Mouse (Mus musculus) C2C12 (cell line): ENCODE results near the gene Tinf2. TPM values are rescaled to one million over a fixed set of nuclear protein-coding genes. Genes with fewer than 3 reads are reported as not detected.

Experiments used
- H3K27me3 ChIP-seq: one replicate; pipeline ENCODE4 v1.6.1; 2011; ENCODE audit not compliant: control insufficient read depth, insufficient read depth, insufficient read length
- H3K36me3 ChIP-seq: one replicate; pipeline ENCODE4 v1.6.1; 2011; ENCODE audit not compliant: control insufficient read depth, insufficient read depth
- H3K4me3 ChIP-seq: one replicate; pipeline ENCODE4 v1.5.1; 2011; ENCODE audit warnings: mild to moderate bottlenecking, control low read depth; ENCODE audit not compliant: poor library complexity, insufficient read depth, severe bottlenecking
- H3K79me2 ChIP-seq: one replicate; pipeline ENCODE4 v1.6.1; 2011; ENCODE audit not compliant: control insufficient read depth, insufficient read depth
- H3K79me3 ChIP-seq: one replicate; pipeline ENCODE4 v1.6.1; 2011; ENCODE audit warnings: low read depth, control low read depth
- H3ac ChIP-seq: one replicate; pipeline ENCODE3; 2011; ENCODE audit warnings: low read depth; ENCODE audit not compliant: control insufficient read depth, insufficient read length
- CEBPB ChIP-seq: IDR thresholded peaks from one replicate; pipeline ENCODE4 v1.6.1; 2011; ENCODE audit warnings: low read depth, mild to moderate bottlenecking, control low read depth, moderate library complexity
- CTCF ChIP-seq: IDR thresholded peaks from one replicate; pipeline ENCODE4 v1.5.1; 2011; ENCODE audit not compliant: control insufficient read depth, insufficient read depth, insufficient read length
- FOSL1 ChIP-seq: IDR thresholded peaks from one replicate; pipeline ENCODE4 v1.8.0; 2011; ENCODE audit warnings: mild to moderate bottlenecking, low read length; ENCODE audit not compliant: poor library complexity, insufficient read depth, severe bottlenecking
- MAX ChIP-seq: IDR thresholded peaks from one replicate; pipeline ENCODE4 v1.6.1; 2011; ENCODE audit warnings: mild to moderate bottlenecking, control low read depth
- MYOD1 ChIP-seq: IDR thresholded peaks from one replicate; pipeline ENCODE4 v1.6.1; 2011; ENCODE audit warnings: low read depth; ENCODE audit not compliant: control insufficient read depth, insufficient read length
- MYOG ChIP-seq: IDR thresholded peaks from one replicate; pipeline ENCODE4 v1.6.1; 2011; ENCODE audit not compliant: control insufficient read depth, insufficient read length; ENCODE audit errors: extremely low read depth
- USF1 ChIP-seq: IDR thresholded peaks from one replicate; pipeline ENCODE4 v1.6.1; 2011; ENCODE audit warnings: low read depth, mild to moderate bottlenecking, control low read depth, moderate library complexity
- polyA plus RNA-seq: library from polyadenylated mRNA; unstranded; fragments of >200 nt; fragmentation: generic; extraction: Trizol; gene quantifications from one replicate; pipeline ENCODE4 v1.2.1, GENCODE M21; 2012; ENCODE audit warnings: missing spikeins

Gene Tinf2
- polyA plus RNA-seq, 1 experiment = 24.4 TPM

- no peaks in the 10 kb centered on the region for H3K79me3 ChIP-seq
- TF ChIP-seq MYOG (no peak), MYOD1 (no peak), USF1 (no peak), MAX (no peak), CEBPB (no peak), FOSL1 (no peak), CTCF (no peak)
- H3K4me3 ChIP-seq = no peak overlapping the region
- no peaks in the 10 kb centered on the region for H3K79me2 ChIP-seq
- H3ac ChIP-seq = no peak overlapping the region
- peaks cover 9% of the 10 kb centered on the region for H3K27me3 ChIP-seq
- H3K36me3 ChIP-seq = no peaks in the 10 kb centered on the region
These were observed 15.6 kb upstream of the Tinf2 start for GRCm38 (mm10) chr14:55697226-55697625.

- H3K4me3 ChIP-seq = no peak overlapping the region
These were observed 7.8 kb upstream of the Tinf2 start for GRCm38 (mm10) chr14:55689433-55689832.

GRCm38 (mm10) chr14:55682118-55682493 lies 486 bp upstream of the Tinf2 start:
- peaks cover 33% of the 10 kb centered on the region for H3K36me3 ChIP-seq
- no peak overlapping the region for H3ac ChIP-seq
- peaks cover 18% of the 10 kb centered on the region for H3K79me2 ChIP-seq
- peak overlapping the region; percentile 18 for H3K4me3 ChIP-seq
- peaks cover 7% of the 10 kb centered on the region for H3K79me3 ChIP-seq
- H3K27me3 ChIP-seq = no peaks in the 10 kb centered on the region
- TF ChIP-seq MYOG = no peak
- no peak for TF ChIP-seq USF1
- TF ChIP-seq MYOD1 = no peak
- TF ChIP-seq CEBPB = no peak
- TF ChIP-seq CTCF = no peak
- TF ChIP-seq FOSL1 = no peak
- no peak for TF ChIP-seq MAX

More at GRCm38 (mm10) chr14:55689433-55689832, 7.8 kb upstream of the Tinf2 start:
- Histone ChIP-seq H3K79me3 (no peaks in the 10 kb centered on the region), H3K27me3 (no peaks in the 10 kb centered on the region), H3ac (no peak overlapping the region), H3K79me2 (no peaks in the 10 kb centered on the region), H3K36me3 (no peaks in the 10 kb centered on the region)
- TF ChIP-seq USF1 (no peak), MYOD1 (peak; percentile 82)

- no peak overlapping the region for H3K4me3 ChIP-seq
- H3K36me3 ChIP-seq = peaks cover 55% of the 10 kb centered on the region
- H3K79me2 ChIP-seq = peaks cover 36% of the 10 kb centered on the region
- no peaks in the 10 kb centered on the region for H3K27me3 ChIP-seq
- H3K79me3 ChIP-seq = peaks cover 16% of the 10 kb centered on the region
- no peak overlapping the region for H3ac ChIP-seq
- TF ChIP-seq USF1 (no peak), MAX (no peak), CTCF (no peak), CEBPB (no peak), MYOD1 (no peak), FOSL1 (no peak), MYOG (no peak)
These were observed 4.0 kb downstream of the Tinf2 start for GRCm38 (mm10) chr14:55677615-55678014.

GRCm38 (mm10) chr14:55672741-55673060 lies 8.9 kb downstream of the Tinf2 start:
- Histone ChIP-seq H3K79me3 (peaks cover 46% of the 10 kb centered on the region), H3K79me2 (peaks cover 64% of the 10 kb centered on the region), H3K36me3 (peaks cover 50% of the 10 kb centered on the region), H3K27me3 (no peaks in the 10 kb centered on the region), H3ac (peak overlapping the region; percentile 62), H3K4me3 (peak overlapping the region; percentile 75)
- no peak for TF ChIP-seq CEBPB
- TF ChIP-seq MYOG = no peak
- no peak for TF ChIP-seq MAX
- no peak for TF ChIP-seq CTCF
- TF ChIP-seq USF1 = no peak
- no peak for TF ChIP-seq MYOD1
- no peak for TF ChIP-seq FOSL1

GRCm38 (mm10) chr14:55671833-55672740 lies 9.5 kb downstream of the Tinf2 start, which contains the start of the genes Gmpr2 and Nedd8:
Gmpr2 (plus strand) TSS chr14:55671941.
Nedd8 (minus strand) TSS chr14:55672124.
- H3K27me3 ChIP-seq = no peaks in the 10 kb centered on the region
- TF ChIP-seq CEBPB = no peak
- peak; percentile 89 for TF ChIP-seq MAX
- peak within 1 kb of the TSS; percentile 92 for H3ac ChIP-seq

More at GRCm38 (mm10) chr14:55671833-55672740, 9.5 kb downstream of the Tinf2 start, which contains the start of the genes Gmpr2 and Nedd8:
- Histone ChIP-seq H3K4me3 (peak within 1 kb of the TSS; percentile 75), H3K36me3 (peaks cover 44% of the 10 kb centered on the region), H3K79me2 (peaks cover 70% of the 10 kb centered on the region), H3K79me3 (peaks cover 50% of the 10 kb centered on the region)
